Mouse (Mus musculus) brain, embryonic 14.5 days (tissue): ENCODE measurements around the gene Tff2.

Experiments used
- CTCF ChIP-seq: fragments of 200-500 bp; IDR thresholded peaks from 2 replicates; pipeline ENCODE4 v1.5.1; 2012; ENCODE audit warnings: inconsistent platforms, mild to moderate bottlenecking, moderate library complexity, borderline replicate concordance; ENCODE audit not compliant: insufficient read depth, insufficient read length; ENCODE audit errors: extremely low read depth
- POLR2A ChIP-seq: fragments of 200-500 bp; IDR thresholded peaks from 2 replicates; pipeline ENCODE4 v1.6.1; 2012; ENCODE audit warnings: mild to moderate bottlenecking, inconsistent platforms, borderline replicate concordance; ENCODE audit not compliant: poor library complexity, insufficient read depth, insufficient read length, severe bottlenecking; ENCODE audit errors: extremely low read depth

DNA sequence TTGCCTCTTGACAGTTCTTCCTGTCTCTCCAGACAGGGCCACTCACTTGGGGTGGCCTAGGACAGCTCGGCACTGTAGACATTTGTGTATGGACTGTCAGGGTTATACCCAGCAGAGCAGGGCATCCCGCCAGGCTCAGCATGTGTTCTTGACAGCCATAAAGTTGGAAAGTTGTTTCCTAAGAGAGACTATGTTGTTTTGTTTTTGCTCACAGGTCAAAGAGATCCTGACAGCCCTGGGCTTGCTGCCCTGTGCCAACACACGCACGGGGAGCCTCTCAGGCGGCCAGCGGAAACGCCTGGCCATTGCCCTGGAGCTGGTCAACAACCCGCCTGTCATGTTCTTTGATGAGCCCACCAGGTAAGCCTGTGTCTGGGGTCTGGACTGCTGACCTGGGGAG is 40.3 kb downstream of the Tff2 start:
- TF ChIP-seq CTCF: no peak
- TF ChIP-seq POLR2A: no peak
